Mouse (Mus musculus) cortical plate, adult 2 months (tissue): ENCODE results near the gene Rps6ka5.

Source experiments
- CTCF ChIP-seq: fragments of 200-500 bp; IDR thresholded peaks from 2 replicates; pipeline ENCODE4 v1.5.1; 2011; ENCODE audit warnings: mild to moderate bottlenecking, control low read depth, low read length; ENCODE audit not compliant: insufficient read depth; ENCODE audit errors: extremely low read depth
- POLR2A ChIP-seq: fragments of 200-500 bp; IDR thresholded peaks from 2 replicates; pipeline ENCODE4 v1.6.1; 2011; ENCODE audit warnings: mild to moderate bottlenecking, low read length, control low read depth; ENCODE audit not compliant: insufficient read depth; ENCODE audit errors: extremely low read depth

DNA sequence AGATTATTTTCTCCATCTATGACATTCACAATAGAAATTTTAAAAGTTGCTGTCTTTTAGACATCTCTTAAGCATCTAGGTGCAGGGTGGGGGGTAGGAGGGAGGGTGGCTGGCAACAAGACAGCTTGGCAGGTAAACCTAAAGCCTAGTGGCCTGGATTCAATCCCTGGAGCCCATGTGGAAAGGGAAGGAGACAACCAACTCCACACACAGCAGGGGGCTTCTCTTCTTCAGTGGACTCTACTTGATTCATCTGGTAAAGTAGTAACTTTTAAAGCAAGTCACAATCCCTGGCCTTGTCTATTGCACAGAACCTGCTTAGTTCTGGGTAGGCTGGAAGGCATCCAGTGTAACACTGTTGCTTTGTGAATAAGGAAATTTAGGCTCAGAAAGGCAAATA lies 9.3 kb downstream of the Rps6ka5 start:
- TF ChIP-seq POLR2A = no peak
- TF ChIP-seq CTCF = no peak
